ENCODE assay signal across 25 mouse cellular contexts in genomic region chr2:71200485-71200884, GRCm38 (mm10). TPM values are rescaled to one million over a fixed set of nuclear protein-coding genes. Genes with fewer than 3 reads are reported as not detected.
A peak's percentile ranks its signal among the peaks of the same experiment; 100 is the strongest.
DNase-seq lines count a peak whose midpoint lies in the region; ATAC-seq lines count a peak whose summit lies in the region.
"Had no signal": no experiment of that assay in that cellular context is flagged by ENCODE, and none has a peak within 500 bp of the region (broad histone marks: within the 10 kb centered on the region; RNA-seq: fewer than 3 reads in every experiment).

No protein-coding gene starts in this region.

- H3K4me2 ChIP-seq in heart, embryonic 12.5 days, result no peak overlapping the region
- H3K4me2 ChIP-seq in midbrain, embryonic 11.5 days, result no peak overlapping the region
- no peak overlapping the region for H3K4me2 ChIP-seq in midbrain, embryonic 14.5 days (ENCODE audit: low read length)
- H3K4me2 ChIP-seq: embryonic facial prominence, embryonic 12.5 days; forebrain, embryonic 13.5 days; forebrain, embryonic 15.5 days had no signal

- peaks cover 4% of the 10 kb centered on the region; the same call in 1 of the 2 replicates for H3K9me3 ChIP-seq in heart, embryonic 12.5 days (replicated peaks)
- H3K9me3 ChIP-seq in midbrain, embryonic 11.5 days (ENCODE audit: control insufficient read depth, low read length), result no peaks in the 10 kb centered on the region
- H3K9me3 ChIP-seq in midbrain, embryonic 14.5 days (ENCODE audit: control insufficient read depth, low read length), result no peaks in the 10 kb centered on the region
- H3K9me3 ChIP-seq: embryonic facial prominence, embryonic 10.5 days; embryonic facial prominence, embryonic 12.5 days; forebrain, embryonic 15.5 days; G1E had no signal

- no peaks in the 10 kb centered on the region for H3K27me3 ChIP-seq in heart, embryonic 12.5 days (replicated peaks)
- no peaks in the 10 kb centered on the region for H3K27me3 ChIP-seq in midbrain, embryonic 11.5 days (ENCODE audit: control insufficient read depth, insufficient read depth, low read length)
- H3K27me3 ChIP-seq in midbrain, embryonic 14.5 days (ENCODE audit: control insufficient read depth, insufficient read depth, low read length), result no peaks in the 10 kb centered on the region
- H3K27me3 ChIP-seq: CH12.LX; embryonic facial prominence, embryonic 12.5 days; forebrain, embryonic 13.5 days; forebrain, embryonic 15.5 days; Patski had no signal

- H3K4me1 ChIP-seq in heart, embryonic 12.5 days (replicated peaks), result 0 out of 2 replicates have a peak, but pooled peaks cover 2% of the 10 kb centered on the region
- no peaks in the 10 kb centered on the region for H3K4me1 ChIP-seq in midbrain, embryonic 11.5 days (ENCODE audit: control insufficient read depth, insufficient read depth, low read length)
- no peaks in the 10 kb centered on the region for H3K4me1 ChIP-seq in midbrain, embryonic 14.5 days (ENCODE audit: control insufficient read depth, insufficient read depth, low read length)
- H3K4me1 ChIP-seq: embryonic facial prominence, embryonic 12.5 days; forebrain, embryonic 13.5 days; forebrain, embryonic 15.5 days had no signal

- peak; percentile 62 for ATAC-seq in frontal cortex, adult (ENCODE audit: low TSS enrichment)
- no peak for ATAC-seq in heart, embryonic 12.5 days (ENCODE audit: insufficient number of reproducible peaks, low FRiP score)
- no peak for ATAC-seq in midbrain, embryonic 11.5 days (ENCODE audit: low FRiP score)
- ATAC-seq in midbrain, embryonic 14.5 days (ENCODE audit: low FRiP score, low TSS enrichment), result no peak
- ATAC-seq: activated CD4-positive, CD25-positive, alpha-beta regulatory T cell, adult 4 months; CD4-positive, CD25-positive, alpha-beta regulatory T cell, adult 4 months; forebrain, embryonic 13.5 days; forebrain, embryonic 15.5 days; Patski had no signal

- no peak overlapping the region for H3K4me3 ChIP-seq in heart, embryonic 12.5 days
- H3K4me3 ChIP-seq in midbrain, embryonic 11.5 days (ENCODE audit: low read depth, low read length), result no peak overlapping the region
- no peak overlapping the region for H3K4me3 ChIP-seq in midbrain, embryonic 14.5 days (replicated peaks; ENCODE audit: low read depth, low read length)
- H3K4me3 ChIP-seq: embryonic facial prominence, embryonic 10.5 days; embryonic facial prominence, embryonic 12.5 days; forebrain, embryonic 13.5 days; forebrain, embryonic 15.5 days had no signal

- no peaks in the 10 kb centered on the region for H3K36me3 ChIP-seq in heart, embryonic 12.5 days
- no peaks in the 10 kb centered on the region for H3K36me3 ChIP-seq in midbrain, embryonic 11.5 days (ENCODE audit: control insufficient read depth, insufficient read depth, low read length)
- no peaks in the 10 kb centered on the region for H3K36me3 ChIP-seq in midbrain, embryonic 14.5 days (ENCODE audit: control insufficient read depth, insufficient read depth, low read length)
- H3K36me3 ChIP-seq: embryonic facial prominence, embryonic 10.5 days; embryonic facial prominence, embryonic 12.5 days; forebrain, embryonic 15.5 days; G1E had no signal

- no peak overlapping the region for H3K9ac ChIP-seq in heart, embryonic 12.5 days
- H3K9ac ChIP-seq in midbrain, embryonic 11.5 days (ENCODE audit: low read length), result no peak overlapping the region
- no peak overlapping the region for H3K9ac ChIP-seq in midbrain, embryonic 14.5 days (replicated peaks; ENCODE audit: low read length)
- H3K9ac ChIP-seq: embryonic facial prominence, embryonic 12.5 days; forebrain, embryonic 13.5 days; forebrain, embryonic 15.5 days had no signal

- 35% methylated on average over 4 of the region's 4 CpGs for WGBS in heart, embryonic 12.5 days
- WGBS in midbrain, embryonic 11.5 days, result 66% methylated on average over 4 of the region's 4 CpGs
- WGBS in midbrain, embryonic 14.5 days, result 70% methylated on average over 4 of the region's 4 CpGs

- no peak for DNase-seq in frontal cortex, postnatal 14 days (ENCODE audit: low spot score in 2 of 2)
- peak; percentile 11 for DNase-seq in heart, adult 9 months (ENCODE audit: low spot score in 2 of 2)
- peak; percentile 35 for DNase-seq in midbrain, embryonic 11.5 days (ENCODE audit: low spot score, missing footprints)
- no peak for DNase-seq in midbrain, embryonic 14.5 days
- DNase-seq in brain, adult 2 months (ENCODE audit: low read depth, low spot score), result peak; percentile 23
- DNase-seq: adrenal gland, adult 8-10 months; adrenal gland, postnatal 14 days; adrenal gland, postnatal 36 days; B cell, adult 2 months; cerebellum, adult 11-12 months; cerebellum, adult 2 months; cerebellum, adult 9-10 months; cerebellum, postnatal 10 days; cerebellum, postnatal 25 days had no signal

- no peak overlapping the region for H3K27ac ChIP-seq in heart, embryonic 12.5 days (ENCODE audit: poor library complexity, severe bottlenecking)
- H3K27ac ChIP-seq in midbrain, embryonic 11.5 days (ENCODE audit: low read depth, low read length), result no peak overlapping the region
- no peak overlapping the region for H3K27ac ChIP-seq in midbrain, embryonic 14.5 days (replicated peaks; ENCODE audit: low read depth, low read length)
- H3K27ac ChIP-seq: embryonic facial prominence, embryonic 10.5 days; embryonic facial prominence, embryonic 12.5 days; forebrain, embryonic 13.5 days; forebrain, embryonic 15.5 days had no signal

RNA-seq across cellular contexts. Expression of gene Dync1i2, which starts 11.0 kb away (rescaled TPM):
- polyA plus RNA-seq in heart, embryonic 12.5 days (2016; fragmentation: Nextera tagmentation; extraction: Ambion mirVana), result 82.0 and 82.4 TPM in 2 replicates
- polyA plus RNA-seq in midbrain, embryonic 11.5 days (2014; fragmentation: Nextera tagmentation; extraction: Ambion mirVana), result 189 and 206 TPM in 2 replicates
- polyA plus RNA-seq in midbrain, embryonic 14.5 days (2014; fragmentation: Nextera tagmentation; extraction: Ambion mirVana), result 184 and 231 TPM in 2 replicates

Comparison
In these comparisons a context has a peak if more than half of its experiments do, and no peak if none do; other contexts are left out.
1. DNase-seq: peak in heart, adult 9 months (2 of 2), midbrain, embryonic 11.5 days (single experiment) and brain, adult 2 months (single experiment); none in frontal cortex, postnatal 14 days (0 of 2) and midbrain, embryonic 14.5 days (single experiment).